Mouse (Mus musculus): ENCODE data around the gene Atp5g1. TPM values are rescaled to one million over a fixed set of nuclear protein-coding genes. Genes with fewer than 3 reads are reported as not detected.

Gene Atp5g1
- polyA plus RNA-seq, 1 experiment from 2014 or later: 513 TPM

DNA sequence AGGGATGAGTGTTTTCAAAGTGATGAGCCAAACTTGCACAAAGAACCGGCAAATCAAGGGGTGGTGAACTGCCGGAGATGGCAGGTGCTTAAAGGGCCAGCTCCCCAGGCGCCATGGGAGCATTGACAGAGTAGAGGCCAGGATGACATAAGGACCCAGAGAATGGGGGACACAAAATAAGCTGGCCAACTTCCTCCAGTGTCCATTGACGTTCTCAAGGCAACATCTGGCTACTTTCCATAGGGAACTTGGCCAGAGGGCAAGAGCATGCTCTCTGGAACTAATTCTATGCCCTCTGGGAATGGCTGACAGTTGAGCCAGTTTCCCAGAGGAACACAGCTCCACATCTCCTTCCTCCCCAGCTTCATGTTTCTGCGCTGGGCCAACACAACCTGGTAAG is 7.2 kb downstream of the Atp5g1 start:
- Histone ChIP-seq H3K4me3 (no peak overlapping the region), H3K9ac (no peak overlapping the region), H3K36me3 (peaks cover 22% of the 10 kb centered on the region), H3K4me2 (no peak overlapping the region), H3K4me1 (peaks cover 15% of the 10 kb centered on the region), H3K27ac (no peak overlapping the region), H3K27me3 (no peaks in the 10 kb centered on the region), H3K9me3 (no peaks in the 10 kb centered on the region)
- WGBS: 68% methylated on average over 5 of the region's 5 CpGs
- no peak for ATAC-seq (ENCODE audit: insufficient number of reproducible peaks, insufficient read depth, low FRiP score, low TSS enrichment, low read depth)

DNA sequence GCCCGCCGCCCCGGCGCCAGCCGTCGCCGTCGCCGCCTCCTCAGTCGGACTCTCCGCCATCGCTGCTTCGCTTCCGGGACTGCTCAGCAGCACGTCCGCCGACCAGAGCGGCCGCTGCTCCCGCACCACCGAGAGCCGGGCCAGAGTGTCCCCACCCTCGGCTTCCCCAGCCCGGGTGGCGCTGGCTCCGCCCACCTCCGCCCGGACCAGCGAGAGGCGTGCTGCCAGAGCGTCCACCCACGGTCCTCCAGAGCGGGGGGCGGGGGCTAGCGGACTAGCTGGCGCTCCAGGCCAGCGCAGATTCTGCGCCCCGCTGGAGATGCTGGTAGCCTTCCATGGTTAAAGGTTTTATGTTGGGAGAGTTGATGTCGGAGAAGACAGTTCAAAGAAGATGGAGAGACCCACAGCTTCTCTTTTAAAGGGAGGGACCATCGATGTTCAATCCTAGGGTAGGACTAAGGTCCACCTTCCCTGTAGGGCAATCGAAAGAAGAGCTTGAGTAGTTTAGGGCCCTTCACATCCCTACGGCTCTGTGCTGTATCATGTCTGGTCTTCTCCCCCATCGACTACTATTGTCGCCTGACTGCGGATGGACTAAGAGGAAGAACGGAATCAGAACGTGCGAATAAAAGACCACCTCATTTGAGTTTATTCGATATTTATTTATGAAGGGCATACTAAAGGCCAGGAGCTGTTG is 10.1 kb downstream of the Atp5g1 start, which contains the start of gene Ube2z:
Ube2z (minus strand) TSS at position 174 of the 697 bp plus-strand sequence.
- Histone ChIP-seq H3K9ac (peak within 1 kb of the TSS; percentile 96), H3K27ac (peak within 1 kb of the TSS; percentile 81), H3K4me3 (peak within 1 kb of the TSS; percentile 94), H3K9me3 (no peaks in the 10 kb centered on the region), H3K27me3 (no peaks in the 10 kb centered on the region), H3K4me2 (peak within 1 kb of the TSS; percentile 85), H3K4me1 (peaks cover 24% of the 10 kb centered on the region), H3K36me3 (peaks cover 20% of the 10 kb centered on the region)
- ATAC-seq (ENCODE audit: insufficient number of reproducible peaks, insufficient read depth, low FRiP score, low TSS enrichment, low read depth): peak; percentile 98
- WGBS: 6% methylated on average over 41 of the region's 50 CpGs

DNA sequence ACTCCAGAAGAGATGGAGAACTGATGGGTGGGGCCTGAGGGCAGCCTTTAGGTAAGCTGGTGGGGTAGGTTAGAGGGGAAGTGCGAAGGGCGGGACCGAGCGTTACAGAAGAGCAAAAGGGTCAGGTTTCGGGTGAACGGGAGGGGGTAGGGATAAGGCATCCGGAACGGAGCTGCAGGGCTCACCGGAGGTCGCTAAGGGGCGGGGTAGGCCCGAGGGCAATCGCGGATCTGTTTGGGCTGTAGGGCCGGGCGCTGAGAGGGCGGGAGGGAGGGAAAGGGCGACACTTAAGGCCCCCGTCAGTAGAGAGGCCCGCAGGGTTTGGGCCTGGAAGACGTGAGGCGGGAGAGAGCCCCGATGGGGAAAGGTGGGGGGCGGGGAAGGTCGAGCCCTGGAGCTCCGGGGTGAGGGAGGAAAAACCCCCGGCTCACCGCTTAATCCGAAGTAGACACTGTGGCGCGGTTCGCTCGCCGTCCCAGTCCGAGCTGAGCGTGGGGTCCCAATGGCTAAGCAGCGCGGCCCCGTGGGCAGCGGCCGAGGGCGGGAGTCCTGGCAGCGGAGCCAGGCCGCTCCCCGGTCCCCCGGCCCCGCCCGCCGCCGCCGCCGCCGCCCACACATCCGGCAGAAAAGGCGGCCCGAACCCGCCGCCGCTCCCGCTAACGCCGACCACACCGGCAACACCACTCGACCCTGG is 10.8 kb downstream of the Atp5g1 start:
- peak overlapping the region; percentile 94 for H3K4me3 ChIP-seq
- H3K27me3 ChIP-seq: no peaks in the 10 kb centered on the region
- H3K27ac ChIP-seq: peak overlapping the region; percentile 81
- 1% methylated on average over 61 of the region's 64 CpGs for WGBS
- no peaks in the 10 kb centered on the region for H3K9me3 ChIP-seq
- peaks cover 24% of the 10 kb centered on the region for H3K4me1 ChIP-seq
- H3K9ac ChIP-seq: peak overlapping the region; percentile 96
- ATAC-seq (ENCODE audit: insufficient number of reproducible peaks, insufficient read depth, low FRiP score, low TSS enrichment, low read depth): peak; percentile 43
- peaks cover 20% of the 10 kb centered on the region for H3K36me3 ChIP-seq
- peak overlapping the region; percentile 85 for H3K4me2 ChIP-seq

DNA sequence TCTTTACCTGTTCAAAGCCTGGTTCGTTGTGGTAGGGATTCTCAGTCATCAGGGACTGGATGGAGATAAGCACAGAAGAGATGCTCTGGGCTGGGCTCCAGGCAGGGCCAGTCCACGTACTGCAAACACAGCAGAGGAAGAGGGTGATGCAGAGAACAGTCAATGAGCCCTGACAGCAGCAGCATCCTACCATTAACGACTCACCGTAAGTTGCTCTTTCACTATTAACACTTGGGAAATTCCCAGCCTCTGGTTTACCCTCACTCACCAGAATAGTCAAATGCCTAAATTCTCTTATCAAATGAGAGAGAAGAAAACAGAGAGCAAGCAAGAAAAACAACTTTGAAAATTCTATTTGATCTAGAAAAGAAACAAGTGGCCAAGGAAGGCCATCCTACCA is 17.2 kb downstream of the Atp5g1 start:
- Histone ChIP-seq H3K27me3 (no peaks in the 10 kb centered on the region), H3K36me3 (peaks cover 79% of the 10 kb centered on the region), H3K9ac (no peak overlapping the region), H3K9me3 (no peaks in the 10 kb centered on the region), H3K4me1 (peaks cover 11% of the 10 kb centered on the region), H3K4me2 (no peak overlapping the region), H3K4me3 (no peak overlapping the region), H3K27ac (no peak overlapping the region)
- 90% methylated on average over 4 of the region's 4 CpGs for WGBS
- ATAC-seq (ENCODE audit: insufficient number of reproducible peaks, insufficient read depth, low FRiP score, low TSS enrichment, low read depth): no peak

DNA sequence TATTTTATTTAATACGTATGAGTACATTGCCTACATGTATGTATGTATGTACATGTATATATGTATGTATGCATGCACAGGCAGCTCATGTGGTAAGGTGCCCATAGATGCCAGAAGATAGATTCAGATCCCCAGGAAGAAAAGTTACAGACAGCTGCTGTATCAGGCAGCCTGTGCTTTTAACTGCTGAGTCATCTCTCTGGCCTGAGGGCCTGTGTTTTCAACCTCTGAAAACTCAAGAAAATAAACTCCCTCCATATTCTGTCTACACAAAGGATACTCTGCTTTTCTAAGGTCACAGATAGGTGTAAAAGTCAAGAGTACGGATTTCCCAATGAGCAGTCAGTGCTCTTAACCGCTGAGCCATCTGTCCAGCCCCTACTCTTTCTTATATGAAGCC is 24.6 kb downstream of the Atp5g1 start:
- H3K4me3 ChIP-seq: no peak overlapping the region
- ATAC-seq (ENCODE audit: insufficient number of reproducible peaks, insufficient read depth, low FRiP score, low TSS enrichment, low read depth): no peak
- H3K9me3 ChIP-seq: no peaks in the 10 kb centered on the region
- no peak overlapping the region for H3K4me2 ChIP-seq
- H3K27ac ChIP-seq: no peak overlapping the region
- no peak overlapping the region for H3K9ac ChIP-seq
- 91% methylated on average over 3 of the region's 3 CpGs for WGBS
- no peaks in the 10 kb centered on the region for H3K27me3 ChIP-seq
- peaks cover 86% of the 10 kb centered on the region for H3K36me3 ChIP-seq
- H3K4me1 ChIP-seq: no peaks in the 10 kb centered on the region

DNA sequence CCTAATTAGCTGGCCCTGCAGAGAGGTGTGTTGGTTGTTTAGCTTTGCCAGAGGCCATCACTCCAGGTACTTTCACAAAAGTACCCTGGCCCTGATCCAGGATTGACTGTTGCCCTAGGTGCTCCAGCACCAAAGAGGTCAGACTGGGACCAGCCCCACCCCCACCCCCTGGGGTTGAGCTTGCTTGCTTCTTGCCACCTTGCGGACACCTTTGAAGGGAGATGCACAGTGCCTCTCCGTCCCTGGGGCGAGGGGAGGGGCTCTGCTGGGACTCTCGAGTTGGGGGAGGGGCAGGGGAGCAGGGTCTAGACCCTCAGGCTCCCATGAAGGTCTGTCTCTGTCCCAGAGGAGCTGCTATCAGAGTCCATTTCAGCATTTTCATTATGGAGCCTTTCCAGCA is 25.5 kb downstream of the Atp5g1 start:
- Histone ChIP-seq H3K4me1 (no peaks in the 10 kb centered on the region), H3K4me3 (no peak overlapping the region), H3K27me3 (no peaks in the 10 kb centered on the region), H3K36me3 (peaks cover 84% of the 10 kb centered on the region), H3K27ac (no peak overlapping the region), H3K4me2 (no peak overlapping the region), H3K9ac (no peak overlapping the region), H3K9me3 (no peaks in the 10 kb centered on the region)
- 77% methylated on average over 4 of the region's 4 CpGs for WGBS
- ATAC-seq (ENCODE audit: insufficient number of reproducible peaks, insufficient read depth, low FRiP score, low TSS enrichment, low read depth): no peak

DNA sequence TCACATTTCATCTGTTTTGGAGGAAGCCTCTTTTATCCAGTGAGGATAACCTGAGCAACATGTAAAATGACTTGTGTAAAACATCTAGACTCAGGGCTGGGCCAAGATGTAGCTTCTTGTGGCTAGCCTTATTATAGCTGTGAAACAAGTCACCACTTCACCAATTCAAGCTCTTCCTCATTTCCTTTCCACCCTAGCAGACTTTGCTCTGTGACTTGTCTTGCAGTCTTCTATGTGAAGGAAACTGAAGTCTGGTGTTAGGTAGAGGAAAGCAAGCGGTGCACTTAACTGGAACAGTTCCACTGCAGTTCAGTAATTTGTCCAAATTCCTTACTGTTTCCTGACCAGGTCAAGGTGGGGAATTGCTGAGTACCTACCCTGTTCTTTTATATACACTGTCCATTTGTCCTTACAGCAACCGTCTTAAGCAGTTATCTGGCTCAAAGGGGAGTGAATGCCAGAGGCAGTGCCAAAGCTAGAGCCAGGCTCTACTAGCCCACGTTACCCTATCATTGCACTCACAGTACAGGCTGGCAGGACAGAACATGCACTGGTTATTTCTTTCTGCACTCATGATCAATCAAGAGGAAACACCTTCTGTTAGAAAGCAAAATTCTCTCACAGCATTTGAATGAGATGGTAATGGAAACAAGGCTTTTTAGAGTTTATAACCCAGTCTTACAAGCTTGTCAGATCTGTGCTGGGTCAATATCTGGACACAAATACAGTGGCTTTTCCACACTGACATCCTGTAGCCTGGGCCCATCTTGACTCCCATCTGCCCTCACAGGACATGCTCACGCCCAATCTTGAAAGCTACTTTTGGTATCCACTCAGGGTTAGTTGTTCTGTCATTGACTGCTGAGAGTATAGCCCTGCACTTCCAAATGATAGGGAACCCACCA is 27.7 kb downstream of the Atp5g1 start:
- no peak for ATAC-seq (ENCODE audit: insufficient number of reproducible peaks, insufficient read depth, low FRiP score, low TSS enrichment, low read depth)
- H3K36me3 ChIP-seq: peaks cover 68% of the 10 kb centered on the region
- 86% methylated on average over 4 of the region's 4 CpGs for WGBS

DNA sequence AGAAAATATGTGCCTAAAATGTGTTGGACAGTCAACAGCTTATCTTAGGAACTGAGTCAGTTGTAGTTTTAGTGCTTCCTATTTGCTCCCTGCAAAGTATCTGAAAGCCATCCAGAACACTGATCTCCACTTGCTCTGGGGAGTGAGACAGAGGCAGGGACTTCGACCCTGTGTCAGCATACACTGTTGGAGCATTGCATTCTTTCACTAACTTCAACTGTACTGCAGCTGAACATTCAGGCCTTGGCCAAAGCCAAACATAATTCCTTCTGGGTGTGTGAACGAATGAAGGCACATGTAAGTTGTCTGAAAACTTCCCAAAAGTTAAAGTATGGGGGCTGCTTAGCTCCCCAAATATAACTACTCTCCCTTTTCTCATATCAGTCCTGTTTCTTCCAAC is 28.7 kb downstream of the Atp5g1 start:
- peak overlapping the region; percentile 44; the same call in 1 of the 2 replicates for H3K27ac ChIP-seq
- WGBS: 86% methylated on average over 2 of the region's 2 CpGs

More for the DNA sequence above, 27.7 kb downstream of the Atp5g1 start:
- H3K4me3 ChIP-seq: no peak overlapping the region
- H3K4me1 ChIP-seq: no peaks in the 10 kb centered on the region
- no peaks in the 10 kb centered on the region for H3K27me3 ChIP-seq
- no peaks in the 10 kb centered on the region for H3K9me3 ChIP-seq
- no peak overlapping the region for H3K9ac ChIP-seq
- H3K27ac ChIP-seq: no peak overlapping the region
- H3K4me2 ChIP-seq: no peak overlapping the region

DNA sequence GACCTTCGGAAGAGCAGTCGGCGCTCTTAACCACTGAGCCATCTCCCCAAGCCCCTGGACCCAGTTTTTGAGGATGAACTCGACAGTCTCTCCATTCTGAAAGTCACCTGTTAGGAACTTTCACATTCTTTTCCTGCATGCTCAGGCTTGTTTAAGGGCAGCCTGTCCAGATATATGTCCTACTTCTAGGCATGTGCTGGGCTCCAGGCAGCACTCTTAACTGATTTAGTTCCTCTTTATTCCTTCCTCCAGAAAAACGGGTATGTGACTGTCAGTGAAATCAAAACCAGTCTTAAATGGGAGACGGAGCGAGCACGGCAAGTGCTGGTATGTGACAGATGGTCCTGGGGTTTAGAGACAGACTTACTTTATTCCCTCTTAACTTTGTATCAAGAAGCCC is 29.4 kb downstream of the Atp5g1 start:
- no peaks in the 10 kb centered on the region for H3K27me3 ChIP-seq
- WGBS: 62% methylated on average over 8 of the region's 8 CpGs
- H3K27ac ChIP-seq: no peak overlapping the region
- no peaks in the 10 kb centered on the region for H3K4me1 ChIP-seq
- H3K4me3 ChIP-seq: no peak overlapping the region
- no peak overlapping the region for H3K9ac ChIP-seq
- H3K36me3 ChIP-seq: peaks cover 59% of the 10 kb centered on the region
- ATAC-seq (ENCODE audit: insufficient number of reproducible peaks, insufficient read depth, low FRiP score, low TSS enrichment, low read depth): no peak
- no peak overlapping the region for H3K4me2 ChIP-seq
- H3K9me3 ChIP-seq: no peaks in the 10 kb centered on the region

More for the DNA sequence above, 28.7 kb downstream of the Atp5g1 start:
- Histone ChIP-seq H3K36me3 (peaks cover 62% of the 10 kb centered on the region), H3K4me3 (no peak overlapping the region), H3K9me3 (no peaks in the 10 kb centered on the region), H3K27me3 (no peaks in the 10 kb centered on the region), H3K4me1 (no peaks in the 10 kb centered on the region), H3K9ac (no peak overlapping the region), H3K4me2 (no peak overlapping the region)
- no peak for ATAC-seq (ENCODE audit: insufficient number of reproducible peaks, insufficient read depth, low FRiP score, low TSS enrichment, low read depth)

DNA sequence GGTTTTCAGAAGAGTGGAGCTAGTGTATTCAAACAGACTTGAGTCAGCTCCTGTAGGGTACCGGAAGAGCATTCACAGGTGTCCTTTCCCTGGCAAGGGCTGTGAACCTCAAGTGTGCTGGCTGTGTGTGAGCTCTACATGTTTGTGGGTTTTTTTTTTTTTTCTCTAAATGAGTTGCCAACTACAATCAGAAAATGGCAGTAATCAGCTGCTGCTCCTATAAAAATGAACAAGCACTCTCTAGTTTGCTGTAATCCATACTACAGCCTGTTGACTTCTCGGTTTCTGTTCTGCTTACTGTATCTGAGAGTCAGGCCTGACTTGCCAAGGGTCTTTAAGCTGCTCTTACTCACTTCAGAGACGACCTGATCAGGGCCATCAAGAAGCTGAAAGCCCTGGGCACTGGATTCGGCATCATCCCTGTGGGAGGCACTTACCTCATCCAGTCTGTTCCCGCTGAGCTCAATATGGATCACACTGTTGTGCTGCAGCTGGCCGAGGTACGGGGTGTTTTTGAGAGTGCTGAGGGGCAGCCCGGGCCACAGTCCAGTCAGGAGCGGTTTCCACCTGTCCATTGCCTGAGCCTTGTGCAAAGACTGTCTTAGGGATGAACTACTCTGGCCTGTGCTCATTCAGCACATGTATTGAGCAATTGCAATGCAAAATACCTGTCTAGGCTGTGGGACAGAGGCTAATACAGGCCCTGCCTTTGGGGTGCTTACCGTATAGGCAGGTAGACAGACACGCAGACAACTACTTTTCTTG is 30.5 kb downstream of the Atp5g1 start:
- Histone ChIP-seq H3K9me3 (no peaks in the 10 kb centered on the region), H3K27me3 (no peaks in the 10 kb centered on the region), H3K9ac (no peak overlapping the region), H3K36me3 (peaks cover 52% of the 10 kb centered on the region), H3K27ac (no peak overlapping the region), H3K4me2 (no peak overlapping the region), H3K4me1 (no peaks in the 10 kb centered on the region), H3K4me3 (no peak overlapping the region)
- 87% methylated on average over 11 of the region's 11 CpGs for WGBS
- no peak for ATAC-seq (ENCODE audit: insufficient number of reproducible peaks, insufficient read depth, low FRiP score, low TSS enrichment, low read depth)

DNA sequence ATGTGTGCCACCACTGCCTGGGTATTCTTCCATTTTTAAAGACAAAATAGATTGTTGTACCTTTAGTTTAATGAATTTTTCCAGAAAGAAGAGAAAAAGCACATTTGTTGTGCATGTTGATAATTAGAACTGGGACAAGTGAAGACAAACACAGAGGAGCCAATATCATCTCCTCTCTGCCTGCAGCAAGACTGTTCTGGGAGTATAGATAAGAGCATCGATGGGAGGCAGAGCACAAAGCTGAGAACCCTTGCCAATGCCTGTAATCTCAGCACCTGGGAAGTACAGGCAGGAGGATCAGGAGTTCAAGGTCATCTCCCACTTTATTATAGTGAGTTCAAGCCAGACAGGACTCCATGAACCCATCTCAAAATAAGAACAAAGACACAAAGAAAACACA is 36.9 kb downstream of the Atp5g1 start:
- WGBS: 85% methylated on average over 1 of the region's 1 CpGs
- Histone ChIP-seq H3K4me3 (no peak overlapping the region), H3K9me3 (no peaks in the 10 kb centered on the region), H3K27me3 (no peaks in the 10 kb centered on the region), H3K4me1 (peaks cover 13% of the 10 kb centered on the region), H3K36me3 (peaks cover 36% of the 10 kb centered on the region), H3K9ac (no peak overlapping the region), H3K27ac (no peak overlapping the region), H3K4me2 (no peak overlapping the region)
- no peak for ATAC-seq (ENCODE audit: insufficient number of reproducible peaks, insufficient read depth, low FRiP score, low TSS enrichment, low read depth)

Data from embryonic facial prominence, embryonic 13.5 days (tissue).